Mouse (Mus musculus) liver, adult (tissue): ENCODE results near the gene Ttc32.

Experiments used
- GATA4 ChIP-seq: IDR thresholded peaks from 2 replicates; pipeline ENCODE4 v1.6.1; 2014; ENCODE audit warnings: mild to moderate bottlenecking, low read length; ENCODE audit not compliant: insufficient replicate concordance

The Ttc32 gene

DNA sequence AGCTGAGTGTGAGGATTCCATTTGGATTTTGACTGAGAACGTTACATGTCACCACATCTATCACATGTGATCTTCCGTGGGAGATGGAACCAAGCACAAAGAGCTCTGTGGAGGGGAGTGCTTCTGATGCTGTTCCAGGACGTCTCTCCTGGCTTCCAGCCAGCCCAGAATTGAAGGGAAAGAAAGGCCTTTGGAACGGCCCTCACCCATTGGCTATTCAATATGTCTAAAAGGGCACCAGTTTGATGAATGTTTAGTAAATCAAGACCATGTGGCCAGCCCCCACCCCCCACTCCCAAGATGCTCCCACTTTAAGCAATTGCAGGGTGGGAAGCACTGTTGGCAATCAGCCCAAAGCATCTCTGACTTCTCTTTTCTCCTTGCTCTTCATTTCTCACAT, 41.7 kb downstream of the Ttc32 start:
- TF ChIP-seq GATA4: no peak

DNA sequence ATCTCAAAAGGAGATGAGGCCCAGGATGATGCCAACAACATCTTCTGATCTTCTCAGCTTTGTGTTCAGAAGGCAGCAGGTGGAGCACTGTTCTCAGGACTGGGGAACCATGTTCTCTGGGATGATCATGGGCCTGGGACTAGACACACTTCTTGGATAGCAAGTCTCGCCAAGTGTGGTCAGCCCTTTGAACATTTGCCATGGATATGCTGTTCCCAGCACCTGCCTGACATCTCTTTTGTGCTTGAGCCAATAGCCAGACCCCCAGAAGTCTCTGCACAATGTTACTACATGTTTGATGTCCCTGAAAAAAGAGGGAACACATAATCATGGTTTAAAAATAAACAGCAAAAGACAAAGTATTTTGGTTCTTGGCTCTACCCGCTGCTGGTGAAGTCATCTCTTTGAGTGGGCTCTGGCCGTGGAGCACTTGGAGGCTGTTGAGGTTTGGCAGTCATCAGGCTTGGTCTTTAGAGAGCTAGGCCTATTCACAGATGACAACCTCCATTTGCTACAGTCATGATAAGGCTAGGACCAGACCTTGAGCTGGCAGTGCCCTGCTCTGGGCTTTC, 47.8 kb downstream of the Ttc32 start:
- no peak for TF ChIP-seq GATA4

- no peak for TF ChIP-seq GATA4
These were observed 60.4 kb downstream of the Ttc32 start for GRCm38 (mm10) chr12:9090226-9090625.
